Mouse (Mus musculus): Measurements from ENCODE around the gene Sec31b.

DNA sequence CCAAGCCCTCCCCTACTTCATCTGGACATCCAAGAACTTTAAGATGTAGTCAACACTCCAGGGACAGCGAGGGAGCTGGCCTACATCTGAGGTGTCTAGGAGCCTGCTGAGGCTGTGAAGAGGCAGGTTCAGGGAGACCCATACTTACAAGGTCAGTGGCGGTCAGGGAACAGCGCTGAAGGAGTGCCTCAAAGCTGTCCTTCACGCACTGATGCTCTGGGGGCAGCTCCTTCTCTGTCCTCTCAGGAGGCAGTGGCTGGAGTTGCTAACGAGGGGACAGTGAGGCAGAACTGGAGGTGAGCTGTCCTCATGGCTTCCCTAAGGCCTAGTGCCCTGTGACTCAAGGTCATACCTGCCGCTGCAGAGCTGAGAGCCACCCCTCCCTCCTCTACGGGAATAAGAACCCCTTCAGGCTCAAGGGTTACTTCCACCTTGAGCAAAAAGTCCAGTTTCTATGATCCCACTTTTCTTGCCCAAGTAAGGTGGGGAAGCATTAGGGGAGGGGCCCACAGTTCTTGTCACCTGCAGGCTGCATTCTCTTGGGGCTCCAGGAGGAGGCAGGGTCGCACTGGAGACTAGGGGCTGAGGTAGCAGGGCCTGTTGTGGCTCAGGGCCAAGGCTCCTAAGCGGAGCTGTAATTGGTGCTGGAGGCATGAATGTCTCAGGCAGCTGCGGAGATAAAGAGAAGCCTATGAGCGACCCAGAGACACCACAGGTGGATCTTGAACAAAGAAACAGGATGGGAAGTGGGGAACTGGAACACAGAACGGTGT lies 27.5 kb downstream of the Sec31b start:
- no peak for TF ChIP-seq CTCF (IDR thresholded peaks at IDR 0.05; ENCODE audit: low read depth, low read length)
- no peak for TF ChIP-seq GATA1 (IDR thresholded peaks at IDR 0.05; ENCODE audit: borderline replicate concordance, low read length)
- no peak for TF ChIP-seq TAL1 (conservative IDR thresholded peaks at IDR 0.05; ENCODE audit: low read depth, low read length)
